Mouse (Mus musculus): ENCODE measurements at regions not wholly inside any gene's neighbourhood (a gene's known extent, or its start where the extent isn't known, plus 50 kb on each side); places are given as distances from the start of the nearest gene placed in this dataset.

GRCm38 (mm10) chr6:31123342-31123990, 164.6 kb upstream of the Klf14 start:
- TF ChIP-seq CTCF (IDR thresholded peaks at IDR 0.05; ENCODE audit: extremely low read depth, insufficient read depth, low read length) (no peak), POLR2A (IDR thresholded peaks at IDR 0.05; ENCODE audit: extremely low read depth, insufficient read depth, low read length) (no peak)

Data from cortical plate, adult 2 months (tissue).